Mouse (Mus musculus): Measurements from ENCODE around the gene Wfdc16. TPM values are rescaled to one million over a fixed set of nuclear protein-coding genes. Genes with fewer than 3 reads are reported as not detected.
"Not testable (repeated sequence)": the region's sequence is repeated elsewhere in the genome, so short reads cannot be mapped to it uniquely, and the experiment has no call there.

Gene Wfdc16
- polyA plus RNA-seq, 1 experiment from 2014 or later = not detected

DNA sequence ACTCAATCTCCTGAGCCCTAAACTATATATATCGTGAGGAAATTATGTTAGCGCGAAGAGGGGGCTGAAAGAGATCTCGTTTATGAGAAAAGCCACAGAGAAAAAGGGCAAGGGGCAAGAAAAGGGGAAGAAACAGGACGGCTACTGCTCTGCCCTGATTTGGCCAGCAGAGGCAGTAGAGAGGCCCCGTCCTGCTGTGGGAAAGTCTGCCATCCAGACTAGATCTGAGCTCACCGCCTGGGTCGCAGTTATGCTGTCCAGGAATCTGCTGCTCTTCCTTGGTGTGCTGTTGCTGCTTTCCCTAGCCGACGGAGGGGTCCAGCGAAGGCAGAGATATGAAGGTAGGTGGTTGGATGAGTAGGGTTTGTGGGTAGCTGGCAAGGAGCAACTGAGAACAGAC is 17.3 kb upstream of the Wfdc16 start, which contains the start of gene Wfdc10:
TSS of gene Wfdc10 (plus strand) at position 189 of the 400 bp plus-strand sequence.
- H3K4me1 ChIP-seq (replicated peaks) = no peaks in the 10 kb centered on the region
- no peaks in the 10 kb centered on the region for H3K9me3 ChIP-seq (replicated peaks)
- no peak within 1 kb of the TSS for H3K27ac ChIP-seq
- H3K4me2 ChIP-seq = no peak within 1 kb of the TSS
- 14% methylated on average over 11 of the region's 11 CpGs for WGBS (ENCODE audit: insufficient replicate concordance)
- no peaks in the 10 kb centered on the region for H3K36me3 ChIP-seq
- no peak within 1 kb of the TSS for H3K9ac ChIP-seq
- H3K4me3 ChIP-seq (replicated peaks) = no peak within 1 kb of the TSS
- DNase-seq (peak; percentile 3), ATAC-seq (ENCODE audit: low read depth) (no peak)
- no peaks in the 10 kb centered on the region for H3K27me3 ChIP-seq

GRCm38 (mm10) chr2:164641881-164642673 is 3.5 kb upstream of the Wfdc16 start:
- WGBS (ENCODE audit: insufficient replicate concordance) = 74% methylated on average over 13 of the region's 13 CpGs
- H3K4me1 ChIP-seq (replicated peaks) = no peaks in the 10 kb centered on the region
- H3K27me3 ChIP-seq = no peaks in the 10 kb centered on the region

DNA sequence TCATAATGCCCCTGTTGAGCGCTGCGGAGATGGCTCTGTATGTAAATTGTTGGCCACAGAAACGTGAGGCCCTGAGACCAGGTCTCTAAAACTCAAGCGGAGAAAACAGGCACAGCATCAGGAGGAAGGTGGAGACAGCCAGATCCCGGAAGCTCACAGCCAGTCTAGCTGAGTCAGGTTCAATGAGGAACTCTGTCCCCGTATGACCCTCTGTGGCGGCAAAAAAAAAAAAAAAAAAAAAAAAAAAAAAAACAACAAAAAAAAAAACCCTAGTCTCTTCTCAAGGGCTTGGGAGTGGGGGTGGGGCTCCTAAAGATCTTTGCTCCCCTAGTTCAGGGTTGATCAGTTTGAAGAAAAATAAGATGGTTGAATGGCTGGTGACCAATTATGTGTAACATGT is 2.5 kb upstream of the Wfdc16 start:
- H3K4me1 ChIP-seq (replicated peaks) = no peaks in the 10 kb centered on the region
- H3K9me3 ChIP-seq (replicated peaks) = no peaks in the 10 kb centered on the region
- no peak overlapping the region for H3K27ac ChIP-seq
- H3K4me2 ChIP-seq = no peak overlapping the region
- ATAC-seq (ENCODE audit: low read depth) (no peak), DNase-seq (no peak)
- H3K4me3 ChIP-seq (replicated peaks) = no peak overlapping the region
- no peaks in the 10 kb centered on the region for H3K36me3 ChIP-seq
- H3K9ac ChIP-seq = no peak overlapping the region
- 36% methylated on average over 7 of the region's 7 CpGs for WGBS (ENCODE audit: insufficient replicate concordance)
- H3K27me3 ChIP-seq = no peaks in the 10 kb centered on the region

More at GRCm38 (mm10) chr2:164641881-164642673, 3.5 kb upstream of the Wfdc16 start:
- no peak overlapping the region for H3K9ac ChIP-seq
- no peak overlapping the region for H3K27ac ChIP-seq
- ATAC-seq (ENCODE audit: low read depth) = no peak
- no peaks in the 10 kb centered on the region for H3K9me3 ChIP-seq (replicated peaks)
- no peak overlapping the region for H3K4me2 ChIP-seq
- no peak for DNase-seq
- H3K36me3 ChIP-seq = no peaks in the 10 kb centered on the region
- H3K4me3 ChIP-seq (replicated peaks) = no peak overlapping the region

DNA sequence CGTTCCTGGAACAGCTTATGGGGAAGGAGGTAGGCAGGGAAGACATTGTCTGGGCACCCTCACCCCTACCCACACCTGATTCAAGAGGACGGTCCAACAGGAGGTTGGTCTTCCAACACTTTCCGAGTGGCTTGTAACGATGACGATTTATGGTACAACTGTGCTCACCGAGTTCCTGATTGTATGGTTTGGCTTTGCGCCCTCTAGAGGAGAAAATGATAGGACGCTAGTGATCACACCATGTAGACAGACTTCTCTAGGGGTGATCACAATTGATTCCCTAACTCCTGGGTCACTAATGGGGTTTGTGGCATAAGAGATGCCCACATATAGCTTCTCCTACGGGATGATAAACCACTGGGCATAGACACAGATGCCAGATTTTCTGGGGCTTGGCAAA is 3.3 kb downstream of the Wfdc16 start:
- H3K4me2 ChIP-seq = no peak overlapping the region
- no peaks in the 10 kb centered on the region for H3K4me1 ChIP-seq (replicated peaks)
- no peak overlapping the region for H3K27ac ChIP-seq
- H3K9me3 ChIP-seq (replicated peaks) = no peaks in the 10 kb centered on the region
- DNase-seq = no peak
- H3K36me3 ChIP-seq = no peaks in the 10 kb centered on the region
- H3K27me3 ChIP-seq = no peaks in the 10 kb centered on the region
- ATAC-seq (ENCODE audit: low read depth) = no peak
- H3K9ac ChIP-seq = no peak overlapping the region
- 64% methylated on average over 9 of the region's 9 CpGs for WGBS (ENCODE audit: insufficient replicate concordance)
- H3K4me3 ChIP-seq (replicated peaks) = no peak overlapping the region

GRCm38 (mm10) chr2:164621775-164622174 is 16.8 kb downstream of the Wfdc16 start:
- H3K9ac ChIP-seq = no peak overlapping the region
- H3K4me3 ChIP-seq (replicated peaks) = no peak overlapping the region
- no peaks in the 10 kb centered on the region for H3K27me3 ChIP-seq
- H3K9me3 ChIP-seq (replicated peaks) = no peaks in the 10 kb centered on the region
- WGBS (ENCODE audit: insufficient replicate concordance) = 54% methylated on average over 4 of the region's 4 CpGs
- H3K27ac ChIP-seq = no peak overlapping the region
- no peak overlapping the region for H3K4me2 ChIP-seq
- ATAC-seq (ENCODE audit: low read depth) = no peak
- no peaks in the 10 kb centered on the region for H3K36me3 ChIP-seq
- DNase-seq = no peak
- no peaks in the 10 kb centered on the region for H3K4me1 ChIP-seq (replicated peaks)

GRCm38 (mm10) chr2:164619050-164619449 is 19.5 kb downstream of the Wfdc16 start:
- H3K9me3 ChIP-seq (replicated peaks) = no peaks in the 10 kb centered on the region
- 56% methylated on average over 5 of the region's 5 CpGs for WGBS (ENCODE audit: insufficient replicate concordance)
- H3K27me3 ChIP-seq = no peaks in the 10 kb centered on the region
- H3K9ac ChIP-seq = no peak overlapping the region
- no peak overlapping the region for H3K27ac ChIP-seq
- no peak overlapping the region for H3K4me2 ChIP-seq
- H3K4me3 ChIP-seq (replicated peaks) = no peak overlapping the region
- DNase-seq = no peak
- no peak for ATAC-seq (ENCODE audit: low read depth)
- no peaks in the 10 kb centered on the region for H3K36me3 ChIP-seq
- no peaks in the 10 kb centered on the region for H3K4me1 ChIP-seq (replicated peaks)

GRCm38 (mm10) chr2:164615386-164615785 is 23.2 kb downstream of the Wfdc16 start:
- DNase-seq (no peak), ATAC-seq (ENCODE audit: low read depth) (no peak)
- Histone ChIP-seq H3K9ac (no peak overlapping the region), H3K27me3 (no peaks in the 10 kb centered on the region), H3K27ac (no peak overlapping the region), H3K36me3 (no peaks in the 10 kb centered on the region), H3K4me2 (no peak overlapping the region), H3K4me1 (replicated peaks) (no peaks in the 10 kb centered on the region), H3K9me3 (replicated peaks) (no peaks in the 10 kb centered on the region), H3K4me3 (replicated peaks) (no peak overlapping the region)
- 69% methylated on average over 3 of the region's 3 CpGs for WGBS (ENCODE audit: insufficient replicate concordance)

DNA sequence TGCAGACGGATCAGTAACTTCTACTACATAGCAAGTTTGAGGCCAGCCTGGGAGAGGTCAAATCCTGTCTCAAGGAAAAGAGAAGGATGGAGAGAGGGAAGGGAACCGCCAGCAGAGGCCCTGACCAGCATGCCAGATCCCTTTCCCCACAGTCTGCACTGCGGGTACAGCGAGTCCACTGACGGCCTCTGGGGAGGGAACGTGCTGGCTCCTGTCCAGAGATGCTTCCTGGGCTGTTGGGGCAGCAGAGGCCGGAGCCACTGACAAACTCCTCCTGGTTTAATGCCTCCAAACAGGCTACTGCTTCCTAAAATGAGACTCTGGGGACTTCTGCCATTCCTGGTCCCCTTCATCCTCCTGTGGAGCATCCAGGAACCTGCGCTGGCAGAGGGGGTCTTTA is 25.1 kb downstream of the Wfdc16 start, which contains the start of the genes Wfdc6b and Wfdc8:
TSS of gene Wfdc6b (plus strand) at position 52 of the 400 bp plus-strand sequence.
TSS of gene Wfdc8 (minus strand) at position 156 of the 400 bp plus-strand sequence.
- not testable (repeated sequence) for H3K4me3 ChIP-seq (replicated peaks); H3K27me3 ChIP-seq; ATAC-seq (ENCODE audit: low read depth); H3K9ac ChIP-seq; H3K9me3 ChIP-seq (replicated peaks); DNase-seq; H3K27ac ChIP-seq; H3K36me3 ChIP-seq; H3K4me2 ChIP-seq; H3K4me1 ChIP-seq (replicated peaks)
- WGBS (ENCODE audit: insufficient replicate concordance) = 54% methylated on average over 8 of the region's 8 CpGs

- H3K4me2 ChIP-seq = no peak overlapping the region
- H3K9ac ChIP-seq = no peak overlapping the region
- H3K36me3 ChIP-seq = no peaks in the 10 kb centered on the region
- 61% methylated on average over 6 of the region's 6 CpGs for WGBS (ENCODE audit: insufficient replicate concordance)
- no peaks in the 10 kb centered on the region for H3K27me3 ChIP-seq
- no peaks in the 10 kb centered on the region for H3K4me1 ChIP-seq (replicated peaks)
- DNase-seq (no peak), ATAC-seq (ENCODE audit: low read depth) (no peak)
- H3K4me3 ChIP-seq (replicated peaks) = no peak overlapping the region
- no peak overlapping the region for H3K27ac ChIP-seq
- no peaks in the 10 kb centered on the region for H3K9me3 ChIP-seq (replicated peaks)
These were observed 29.8 kb downstream of the Wfdc16 start for GRCm38 (mm10) chr2:164608781-164609180.

DNA sequence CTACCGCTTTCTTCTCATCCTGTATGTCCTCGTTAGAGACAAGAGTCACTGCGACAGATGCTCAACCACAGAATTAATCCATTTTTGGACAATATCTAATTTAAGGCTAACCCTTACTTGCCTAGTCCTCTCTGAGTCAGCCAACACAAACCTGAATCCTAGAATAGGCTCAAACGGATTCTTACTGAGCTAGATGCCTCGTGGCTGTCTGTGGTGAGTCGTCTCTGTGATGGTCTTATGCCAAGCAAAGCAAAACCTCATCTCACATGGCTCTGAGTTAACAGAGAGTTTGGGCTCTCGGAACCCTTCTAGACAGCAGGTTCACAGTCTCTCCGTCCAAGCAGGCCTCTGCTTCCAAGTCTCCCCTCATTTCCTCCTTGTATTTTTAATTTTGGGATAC is 34.2 kb downstream of the Wfdc16 start:
- Histone ChIP-seq H3K4me3 (replicated peaks) (no peak overlapping the region), H3K27me3 (no peaks in the 10 kb centered on the region), H3K9ac (no peak overlapping the region), H3K9me3 (replicated peaks) (peaks cover 7% of the 10 kb centered on the region; the same call in 1 of the 2 replicates), H3K27ac (no peak overlapping the region), H3K36me3 (no peaks in the 10 kb centered on the region), H3K4me2 (no peak overlapping the region), H3K4me1 (replicated peaks) (no peaks in the 10 kb centered on the region)
- no peak for DNase-seq
- ATAC-seq (ENCODE audit: low read depth) = no peak
- 74% methylated on average over 8 of the region's 8 CpGs for WGBS (ENCODE audit: insufficient replicate concordance)

DNA sequence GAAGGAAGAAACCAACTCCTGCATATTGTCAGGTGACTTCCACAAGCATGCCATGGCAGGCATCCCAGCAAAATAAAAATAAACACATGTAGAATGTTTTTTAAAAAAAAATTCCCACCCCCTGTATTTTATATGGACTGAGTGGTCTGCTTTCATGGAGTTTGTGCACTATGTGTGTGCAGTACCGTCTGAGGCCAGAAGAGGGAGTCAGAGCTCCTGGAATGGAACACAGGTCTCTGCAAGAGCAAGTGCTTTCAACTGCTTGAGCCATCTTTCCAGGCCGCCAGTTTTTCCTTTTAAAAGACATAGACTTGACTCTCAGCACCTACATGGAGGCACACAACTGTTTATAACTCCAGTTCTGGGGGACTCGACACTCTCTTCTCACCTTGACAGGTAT is 35.1 kb downstream of the Wfdc16 start:
- ATAC-seq (ENCODE audit: low read depth) = no peak
- Histone ChIP-seq H3K36me3 (no peaks in the 10 kb centered on the region), H3K9me3 (replicated peaks) (peaks cover 7% of the 10 kb centered on the region; the same call in 1 of the 2 replicates), H3K9ac (no peak overlapping the region), H3K4me3 (replicated peaks) (no peak overlapping the region), H3K4me2 (no peak overlapping the region), H3K27ac (no peak overlapping the region), H3K27me3 (no peaks in the 10 kb centered on the region), H3K4me1 (replicated peaks) (no peaks in the 10 kb centered on the region)
- no peak for DNase-seq
- WGBS (ENCODE audit: insufficient replicate concordance) = 67% methylated on average over 3 of the region's 3 CpGs

DNA sequence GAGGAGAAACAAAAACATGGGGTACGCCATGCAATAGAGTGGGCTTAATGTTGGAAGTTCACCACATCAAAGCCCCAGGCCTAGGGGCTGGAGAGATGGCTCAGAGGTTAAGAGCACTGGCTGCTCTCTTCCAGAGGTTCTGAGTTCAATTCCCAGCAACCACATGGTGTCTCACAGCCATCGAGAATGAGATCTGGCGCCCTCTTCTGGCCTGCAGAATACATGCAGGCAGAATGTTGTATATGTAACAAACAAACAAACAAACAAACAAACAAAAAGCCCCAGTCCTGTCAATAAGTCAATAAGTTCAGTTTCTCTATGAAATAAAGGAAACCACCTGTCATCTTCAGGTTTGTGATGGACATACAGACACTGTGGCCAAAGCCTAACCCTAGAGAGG is 38.4 kb downstream of the Wfdc16 start:
- 56% methylated on average over 3 of the region's 3 CpGs for WGBS (ENCODE audit: insufficient replicate concordance)
- H3K27ac ChIP-seq = no peak overlapping the region
- DNase-seq (no peak), ATAC-seq (ENCODE audit: low read depth) (no peak)
- no peak overlapping the region for H3K9ac ChIP-seq
- H3K4me3 ChIP-seq (replicated peaks) = no peak overlapping the region
- H3K4me1 ChIP-seq (replicated peaks) = no peaks in the 10 kb centered on the region
- H3K9me3 ChIP-seq (replicated peaks) = peaks cover 7% of the 10 kb centered on the region; the same call in 1 of the 2 replicates
- no peaks in the 10 kb centered on the region for H3K36me3 ChIP-seq
- H3K4me2 ChIP-seq = no peak overlapping the region
- no peaks in the 10 kb centered on the region for H3K27me3 ChIP-seq
